Mouse (Mus musculus): ENCODE measurements around the gene Srsf11. TPM values are rescaled to one million over a fixed set of nuclear protein-coding genes. Genes with fewer than 3 reads are reported as not detected.

The Srsf11 gene
- polyA plus RNA-seq, 1 experiment from 2014 or later, result 307 TPM

Other genes with a start within 250 kb of the Srsf11 start
- gene Cth, start 111.6 kb downstream of the Srsf11 start, polyA plus RNA-seq (2014; fragmentation: Nextera tagmentation; extraction: Ambion mirVana), result 13.4 and 15.6 TPM in 2 replicates
- 23.8 and 24.7 TPM in 2 replicates for gene Ankrd13c, start 89.4 kb downstream of the Srsf11 start, polyA plus RNA-seq (2014; fragmentation: Nextera tagmentation; extraction: Ambion mirVana)
- gene Lrrc40, start within 50 bp of the Srsf11 start, polyA plus RNA-seq (2014; fragmentation: Nextera tagmentation; extraction: Ambion mirVana), result 49.4 and 60.3 TPM in 2 replicates

All from stomach, embryonic 14.5 days (tissue).